Mouse (Mus musculus): Measurements from ENCODE around the gene Mink1. TPM values are rescaled to one million over a fixed set of nuclear protein-coding genes. Genes with fewer than 3 reads are reported as not detected.

Gene Mink1
- total and polyA plus RNA-seq, 2 experiments from 2014 or later = 5.0 to 20.4 TPM

DNA sequence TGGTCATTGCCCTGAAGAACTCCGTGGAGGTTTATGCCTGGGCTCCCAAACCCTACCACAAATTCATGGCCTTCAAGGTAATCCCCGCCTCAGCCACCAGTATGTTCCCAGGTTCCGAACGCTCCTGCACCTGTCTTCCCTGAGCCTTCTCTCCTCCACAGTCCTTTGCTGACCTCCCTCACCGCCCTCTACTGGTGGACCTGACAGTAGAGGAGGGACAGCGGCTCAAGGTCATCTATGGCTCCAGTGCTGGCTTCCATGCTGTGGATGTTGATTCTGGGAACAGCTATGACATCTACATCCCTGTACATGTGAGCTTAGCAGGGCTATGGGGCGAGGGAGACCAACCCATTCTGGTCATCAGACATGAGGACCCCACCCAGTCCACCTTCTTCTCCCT, 49.8 kb downstream of the Mink1 start:
- Histone ChIP-seq H3K4me3 (ENCODE audit: low read depth, low read length) (no peak overlapping the region), H3K27me3 (ENCODE audit: control insufficient read depth, insufficient read depth, low read length) (peaks cover 8% of the 10 kb centered on the region; the same call in 1 of the 2 replicates), H3K27ac (ENCODE audit: low read depth) (no peak overlapping the region), H3K4me2 (ENCODE audit: low read depth, low read length) (no peak overlapping the region), H3K9me3 (replicated peaks; ENCODE audit: control insufficient read depth, low read length) (no peaks in the 10 kb centered on the region), H3K36me3 (replicated peaks; ENCODE audit: control insufficient read depth, insufficient read depth, low read length) (peaks cover 59% of the 10 kb centered on the region), H3K4me1 (ENCODE audit: control insufficient read depth, insufficient read depth) (peaks cover 15% of the 10 kb centered on the region), H3K9ac (replicated peaks; ENCODE audit: low read depth, low read length) (no peak overlapping the region)
- TF ChIP-seq EP300 (IDR thresholded peaks at IDR 0.05; ENCODE audit: low read depth) (no peak), CTCF (IDR thresholded peaks at IDR 0.05; ENCODE audit: low read depth) (peak; percentile 32; the same call in 1 of the 2 replicates)
- no peak for ATAC-seq (ENCODE audit: insufficient read depth, low read depth)
- WGBS = 75% methylated on average over 7 of the region's 7 CpGs
- no peak for DNase-seq (ENCODE audit: low spot score)

DNA sequence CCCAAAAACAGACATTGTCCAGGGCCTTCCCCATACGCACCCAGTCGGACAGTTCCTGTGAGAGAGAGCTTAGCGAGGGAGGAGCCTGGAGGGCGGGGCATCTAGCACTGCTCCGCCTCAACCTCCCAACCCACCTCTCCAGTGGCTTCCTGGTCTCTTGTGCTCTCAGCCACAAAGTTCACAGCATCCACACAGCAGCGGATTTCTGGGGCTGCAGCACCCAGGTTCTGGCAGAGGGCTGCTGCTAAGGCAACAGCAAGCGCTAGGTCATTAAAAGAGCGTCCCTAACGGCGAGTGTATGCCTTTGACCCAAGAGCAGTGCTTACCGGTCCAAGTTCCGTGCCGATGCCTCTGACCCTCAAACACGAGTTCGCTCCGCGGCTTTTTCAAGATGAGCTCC, 52.4 kb downstream of the Mink1 start:
- H3K9ac ChIP-seq (replicated peaks; ENCODE audit: low read depth, low read length) = peak overlapping the region; percentile 28; the same call in 1 of the 2 replicates
- peaks cover 15% of the 10 kb centered on the region for H3K4me1 ChIP-seq (ENCODE audit: control insufficient read depth, insufficient read depth)
- TF ChIP-seq CTCF (IDR thresholded peaks at IDR 0.05; ENCODE audit: low read depth) (no peak), EP300 (IDR thresholded peaks at IDR 0.05; ENCODE audit: low read depth) (no peak)
- peak overlapping the region; percentile 76 for H3K4me2 ChIP-seq (ENCODE audit: low read depth, low read length)
- DNase-seq (ENCODE audit: low spot score) (peak; percentile 49), ATAC-seq (ENCODE audit: insufficient read depth, low read depth) (peak; percentile 72)
- peak overlapping the region; percentile 45 for H3K4me3 ChIP-seq (ENCODE audit: low read depth, low read length)
- H3K27ac ChIP-seq (ENCODE audit: low read depth) = peak overlapping the region; percentile 59
- WGBS = 2% methylated on average over 17 of the region's 17 CpGs
- no peaks in the 10 kb centered on the region for H3K9me3 ChIP-seq (replicated peaks; ENCODE audit: control insufficient read depth, low read length)
- H3K27me3 ChIP-seq (ENCODE audit: control insufficient read depth, insufficient read depth, low read length) = peaks cover 8% of the 10 kb centered on the region; the same call in 1 of the 2 replicates
- peaks cover 33% of the 10 kb centered on the region for H3K36me3 ChIP-seq (replicated peaks; ENCODE audit: control insufficient read depth, insufficient read depth, low read length)

DNA sequence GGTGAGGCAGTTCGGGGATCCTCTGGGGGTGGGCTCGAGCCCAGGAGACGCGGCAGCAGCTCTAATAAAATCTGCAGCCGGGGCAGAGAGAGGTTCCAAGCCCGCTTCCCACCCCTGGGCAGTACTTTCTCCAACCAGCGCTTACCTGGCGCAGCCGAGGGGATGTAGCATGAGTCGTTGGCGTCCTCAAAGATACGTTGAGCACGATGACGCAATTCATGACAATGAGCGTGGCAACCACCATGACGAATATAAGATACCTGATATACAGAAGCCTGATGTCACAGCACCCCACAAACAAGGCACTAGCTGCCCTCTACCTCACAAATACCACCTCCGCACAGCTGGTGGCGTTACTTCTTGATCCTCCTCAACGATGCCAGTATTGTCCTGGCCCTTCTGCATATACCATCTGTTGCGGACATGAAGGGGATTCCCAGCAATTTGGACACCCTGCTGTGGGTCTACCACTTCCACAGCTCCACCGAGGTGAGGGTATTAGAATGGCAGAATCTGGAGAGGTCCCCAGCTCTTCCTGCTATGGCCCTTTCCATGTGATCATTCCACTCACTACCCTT, 52.9 kb downstream of the Mink1 start, which contains the start of gene 4930544D05Rik:
Gene 4930544D05Rik (plus strand): TSS at position 333 of the 578 bp plus-strand sequence.
- TF ChIP-seq EP300 (IDR thresholded peaks at IDR 0.05; ENCODE audit: low read depth) = no peak
- TF ChIP-seq CTCF (IDR thresholded peaks at IDR 0.05; ENCODE audit: low read depth) = no peak
- H3K27me3 ChIP-seq (ENCODE audit: control insufficient read depth, insufficient read depth, low read length) = peaks cover 8% of the 10 kb centered on the region; the same call in 1 of the 2 replicates
- ATAC-seq (ENCODE audit: insufficient read depth, low read depth) (no peak), DNase-seq (ENCODE audit: low spot score) (no peak)
- H3K4me2 ChIP-seq (ENCODE audit: low read depth, low read length) = peak within 1 kb of the TSS; percentile 76
- H3K27ac ChIP-seq (ENCODE audit: low read depth) = peak within 1 kb of the TSS; percentile 59
- H3K4me1 ChIP-seq (ENCODE audit: control insufficient read depth, insufficient read depth) = peaks cover 15% of the 10 kb centered on the region
- WGBS = 13% methylated on average over 21 of the region's 21 CpGs
- H3K9ac ChIP-seq (replicated peaks; ENCODE audit: low read depth, low read length) = peak within 1 kb of the TSS; percentile 28; the same call in 1 of the 2 replicates
- H3K9me3 ChIP-seq (replicated peaks; ENCODE audit: control insufficient read depth, low read length) = no peaks in the 10 kb centered on the region
- peak within 1 kb of the TSS; percentile 45 for H3K4me3 ChIP-seq (ENCODE audit: low read depth, low read length)
- H3K36me3 ChIP-seq (replicated peaks; ENCODE audit: control insufficient read depth, insufficient read depth, low read length) = peaks cover 28% of the 10 kb centered on the region

DNA sequence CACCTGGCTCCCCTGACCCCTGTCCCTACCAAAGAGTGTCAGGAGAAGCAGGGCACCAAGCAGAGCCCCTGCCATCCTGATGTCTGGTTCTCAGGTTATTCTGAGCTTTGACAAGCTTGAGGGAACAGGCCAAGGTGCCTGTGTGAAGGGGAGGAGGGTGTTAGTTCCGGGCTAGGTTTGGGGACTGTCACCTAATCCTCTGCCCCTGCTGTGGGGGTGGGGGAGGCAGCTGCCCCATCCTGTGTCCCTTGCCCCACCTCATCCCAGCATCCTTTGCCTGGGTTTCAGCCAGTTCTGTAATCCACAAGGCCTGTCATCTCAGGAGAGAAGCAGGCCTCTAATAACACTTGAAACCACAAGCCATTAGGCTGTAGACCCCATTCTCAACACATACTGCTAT, 56.4 kb downstream of the Mink1 start, which contains the start of gene Chrne:
Gene Chrne (minus strand): TSS at position 116 of the 400 bp plus-strand sequence.
- WGBS = 37% methylated on average over 1 of the region's 1 CpGs

DNA sequence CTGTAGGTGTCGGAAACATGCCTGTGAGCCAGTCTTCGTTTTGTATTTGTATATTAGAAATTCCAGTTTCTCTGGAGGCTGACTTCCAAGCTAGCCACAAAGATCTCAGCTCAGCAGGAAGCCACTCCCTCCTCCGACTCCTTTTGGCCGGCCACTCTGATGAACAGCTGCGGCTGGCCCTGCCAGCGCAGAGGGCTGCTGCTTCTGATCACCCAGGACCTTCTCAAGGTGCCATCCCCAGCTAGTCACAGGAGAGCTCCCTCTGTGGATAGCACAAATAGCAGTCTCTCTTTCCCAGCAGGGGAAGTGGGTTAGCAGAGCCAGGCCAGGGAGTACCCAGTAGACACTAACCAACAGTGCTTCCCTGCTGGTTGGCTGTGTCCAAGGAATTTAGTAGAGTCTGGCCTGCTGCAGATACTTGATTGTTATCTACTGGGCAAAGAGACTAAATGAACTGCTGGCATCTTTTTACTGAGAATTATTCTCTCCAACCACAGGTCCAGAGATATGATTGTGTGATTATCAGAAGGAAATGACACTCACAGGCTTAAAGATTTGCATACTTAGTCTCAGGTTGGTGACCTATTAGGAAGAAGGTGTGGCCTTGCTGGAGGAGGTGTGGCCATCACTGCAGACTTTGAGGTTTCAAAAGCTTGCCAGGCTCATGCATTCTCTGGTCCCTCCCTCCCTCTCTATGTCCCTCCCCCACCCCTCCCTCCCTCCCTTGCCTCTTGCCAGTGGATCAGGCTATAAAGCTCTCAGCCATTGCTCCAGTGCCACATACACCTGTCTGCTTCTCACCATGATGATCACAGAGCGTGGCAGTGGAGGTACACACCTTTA, 59.5 kb downstream of the Mink1 start:
- H3K4me3 ChIP-seq (ENCODE audit: low read depth, low read length) = no peak overlapping the region
- no peaks in the 10 kb centered on the region for H3K9me3 ChIP-seq (replicated peaks; ENCODE audit: control insufficient read depth, low read length)
- ATAC-seq (ENCODE audit: insufficient read depth, low read depth) (no peak), DNase-seq (ENCODE audit: low spot score) (no peak)
- no peak overlapping the region for H3K4me2 ChIP-seq (ENCODE audit: low read depth, low read length)
- no peak for TF ChIP-seq EP300 (IDR thresholded peaks at IDR 0.05; ENCODE audit: low read depth)
- no peak overlapping the region for H3K27ac ChIP-seq (ENCODE audit: low read depth)
- no peaks in the 10 kb centered on the region for H3K4me1 ChIP-seq (ENCODE audit: control insufficient read depth, insufficient read depth)
- H3K27me3 ChIP-seq (ENCODE audit: control insufficient read depth, insufficient read depth, low read length) = no peaks in the 10 kb centered on the region
- H3K36me3 ChIP-seq (replicated peaks; ENCODE audit: control insufficient read depth, insufficient read depth, low read length) = no peaks in the 10 kb centered on the region
- 27% methylated on average over 7 of the region's 7 CpGs for WGBS
- no peak overlapping the region for H3K9ac ChIP-seq (replicated peaks; ENCODE audit: low read depth, low read length)

More for the DNA sequence above, 56.4 kb downstream of the Mink1 start, which contains the start of gene Chrne:
- H3K27ac ChIP-seq (ENCODE audit: low read depth) = no peak within 1 kb of the TSS
- H3K9ac ChIP-seq (replicated peaks; ENCODE audit: low read depth, low read length) = no peak within 1 kb of the TSS
- peaks cover 15% of the 10 kb centered on the region for H3K4me1 ChIP-seq (ENCODE audit: control insufficient read depth, insufficient read depth)
- ATAC-seq (ENCODE audit: insufficient read depth, low read depth) (no peak), DNase-seq (ENCODE audit: low spot score) (no peak)
- no peaks in the 10 kb centered on the region for H3K36me3 ChIP-seq (replicated peaks; ENCODE audit: control insufficient read depth, insufficient read depth, low read length)
- peaks cover 8% of the 10 kb centered on the region; the same call in 1 of the 2 replicates for H3K27me3 ChIP-seq (ENCODE audit: control insufficient read depth, insufficient read depth, low read length)
- TF ChIP-seq CTCF (IDR thresholded peaks at IDR 0.05; ENCODE audit: low read depth) = no peak
- no peak for TF ChIP-seq EP300 (IDR thresholded peaks at IDR 0.05; ENCODE audit: low read depth)
- no peaks in the 10 kb centered on the region for H3K9me3 ChIP-seq (replicated peaks; ENCODE audit: control insufficient read depth, low read length)
- H3K4me2 ChIP-seq (ENCODE audit: low read depth, low read length) = no peak within 1 kb of the TSS
- H3K4me3 ChIP-seq (ENCODE audit: low read depth, low read length) = no peak within 1 kb of the TSS

Data from heart, postnatal 0 days (tissue).